Mouse (Mus musculus) forebrain, embryonic 16.5 days (tissue): ENCODE data around the gene Clock. TPM values are rescaled to one million over a fixed set of nuclear protein-coding genes. Genes with fewer than 3 reads are reported as not detected.

Experiments
- ATAC-seq: fragments of 200-750 bp; cut with Nextera tagmentation; 2 replicates; pipeline ENCODE4 v1.8.0; 2017; ENCODE audit warnings: mild to moderate bottlenecking, moderate library complexity
- H3K27ac ChIP-seq: fragments of 300-500 bp; sonication (generic); 2 replicates; pipeline ENCODE4 v1.5.1; 2014; ENCODE audit warnings: low read length, control low read depth
- H3K27me3 ChIP-seq: fragments of 300-500 bp; sonication (generic); replicated peaks from 2 replicates; pipeline ENCODE4 v1.6.1; 2014; ENCODE audit warnings: low read length; ENCODE audit not compliant: control insufficient read depth, insufficient read depth
- H3K36me3 ChIP-seq: fragments of 300-500 bp; sonication (generic); 2 replicates; pipeline ENCODE4 v1.6.1; 2014; ENCODE audit not compliant: control insufficient read depth, insufficient read depth
- H3K4me1 ChIP-seq: fragments of 300-500 bp; sonication (generic); replicated peaks from 2 replicates; pipeline ENCODE4 v1.6.1; 2014; ENCODE audit warnings: low read length; ENCODE audit not compliant: control insufficient read depth, insufficient read depth
- H3K4me2 ChIP-seq: fragments of 300-500 bp; sonication (generic); 2 replicates; pipeline ENCODE4 v1.6.1; 2014; ENCODE audit warnings: mild to moderate bottlenecking, low read length, control low read depth
- H3K4me3 ChIP-seq: fragments of 300-500 bp; sonication (generic); replicated peaks from 2 replicates; pipeline ENCODE4 v1.5.1; 2014; ENCODE audit warnings: mild to moderate bottlenecking, low read length, control low read depth
- H3K9ac ChIP-seq: fragments of 300-500 bp; sonication (generic); replicated peaks from 2 replicates; pipeline ENCODE4 v1.6.1; 2014; ENCODE audit warnings: low read depth, low read length, control low read depth
- H3K9me3 ChIP-seq: fragments of 300-500 bp; sonication (generic); 2 replicates; pipeline ENCODE4 v1.6.1; 2016; ENCODE audit warnings: low read length; ENCODE audit not compliant: control insufficient read depth
- WGBS: fragments of 180-500 bp; shearing (Covaris S2); extraction: QIAGEN DNeasy Blood & Tissue Kit; methylation state at CpG from one replicate; pipeline ENCODE4 v1.1.7; 2014; 5-methylcytosine and 5-hydroxymethylcytosine counted together
- polyA plus RNA-seq: library from polyadenylated mRNA; unstranded; fragments of >200 nt; fragmentation: Nextera tagmentation; extraction: Ambion mirVana; gene quantifications from 2 replicates; pipeline ENCODE4 v1.2.1, GENCODE M21; 2015

Clock gene
- polyA plus RNA-seq, 1 experiment from 2014 or later, result 16.7 TPM

GRCm38 (mm10) chr5:76325113-76325512 lies 20.5 kb upstream of the Clock start:
- WGBS, result 85% methylated on average over 4 of the region's 4 CpGs
- H3K27ac ChIP-seq, result no peak overlapping the region
- ATAC-seq, result no peak
- no peaks in the 10 kb centered on the region for H3K27me3 ChIP-seq
- no peak overlapping the region for H3K4me2 ChIP-seq
- H3K4me3 ChIP-seq, result no peak overlapping the region
- H3K9ac ChIP-seq, result no peak overlapping the region
- H3K9me3 ChIP-seq, result no peaks in the 10 kb centered on the region
- H3K36me3 ChIP-seq, result no peaks in the 10 kb centered on the region
- H3K4me1 ChIP-seq, result no peaks in the 10 kb centered on the region

- no peaks in the 10 kb centered on the region for H3K9me3 ChIP-seq
These were observed 16.9 kb upstream of the Clock start for GRCm38 (mm10) chr5:76321249-76322196.

GRCm38 (mm10) chr5:76308206-76308605 lies 3.6 kb upstream of the Clock start:
- 63% methylated on average over 2 of the region's 2 CpGs for WGBS
- ATAC-seq, result no peak
- no peak overlapping the region for H3K4me2 ChIP-seq

More at GRCm38 (mm10) chr5:76321249-76322196, 16.9 kb upstream of the Clock start:
- Histone ChIP-seq H3K4me3 (no peak overlapping the region), H3K9ac (no peak overlapping the region), H3K4me2 (no peak overlapping the region), H3K36me3 (no peaks in the 10 kb centered on the region), H3K4me1 (no peaks in the 10 kb centered on the region), H3K27me3 (no peaks in the 10 kb centered on the region), H3K27ac (no peak overlapping the region)
- ATAC-seq, result no peak
- WGBS, result 19% methylated on average over 11 of the region's 11 CpGs

GRCm38 (mm10) chr5:76306261-76306660 lies 1.7 kb upstream of the Clock start:
- Histone ChIP-seq H3K9ac (no peak overlapping the region), H3K4me3 (no peak overlapping the region), H3K36me3 (no peaks in the 10 kb centered on the region), H3K4me1 (peaks cover 12% of the 10 kb centered on the region), H3K9me3 (no peaks in the 10 kb centered on the region), H3K27ac (no peak overlapping the region), H3K4me2 (no peak overlapping the region), H3K27me3 (no peaks in the 10 kb centered on the region)
- no peak for ATAC-seq
- 70% methylated on average over 3 of the region's 3 CpGs for WGBS

More at GRCm38 (mm10) chr5:76308206-76308605, 3.6 kb upstream of the Clock start:
- no peaks in the 10 kb centered on the region for H3K36me3 ChIP-seq
- H3K27me3 ChIP-seq, result no peaks in the 10 kb centered on the region
- no peaks in the 10 kb centered on the region for H3K9me3 ChIP-seq
- H3K4me1 ChIP-seq, result peaks cover 11% of the 10 kb centered on the region
- H3K9ac ChIP-seq, result no peak overlapping the region
- no peak overlapping the region for H3K27ac ChIP-seq
- H3K4me3 ChIP-seq, result no peak overlapping the region

GRCm38 (mm10) chr5:76305616-76306015 lies 1.0 kb upstream of the Clock start:
- no peak for ATAC-seq
- H3K9ac ChIP-seq, result peak overlapping the region; percentile 15; the same call in 1 of the 2 replicates
- peak overlapping the region; percentile 80 for H3K4me2 ChIP-seq
- 3% methylated on average over 8 of the region's 8 CpGs for WGBS
- peak overlapping the region; percentile 70 for H3K4me3 ChIP-seq
- H3K27me3 ChIP-seq, result no peaks in the 10 kb centered on the region
- peaks cover 16% of the 10 kb centered on the region for H3K4me1 ChIP-seq
- H3K36me3 ChIP-seq, result no peaks in the 10 kb centered on the region
- H3K9me3 ChIP-seq, result no peaks in the 10 kb centered on the region
- H3K27ac ChIP-seq, result no peak overlapping the region

- Histone ChIP-seq H3K4me2 (peak overlapping the region; percentile 81), H3K9me3 (no peaks in the 10 kb centered on the region), H3K27me3 (no peaks in the 10 kb centered on the region), H3K36me3 (no peaks in the 10 kb centered on the region), H3K4me3 (peak overlapping the region; percentile 70), H3K4me1 (peaks cover 16% of the 10 kb centered on the region), H3K27ac (peak overlapping the region; percentile 98), H3K9ac (peak overlapping the region; percentile 96)
- under 1% methylated on average over 70 of the region's 100 CpGs for WGBS
- ATAC-seq, result peak; percentile 59
These were observed 694 bp downstream of the Clock start for GRCm38 (mm10) chr5:76303745-76304451.

- H3K36me3 ChIP-seq, result no peaks in the 10 kb centered on the region
- H3K4me3 ChIP-seq, result peak overlapping the region; percentile 70
- H3K4me1 ChIP-seq, result peaks cover 16% of the 10 kb centered on the region
- no peak for ATAC-seq
- peak overlapping the region; percentile 96 for H3K9ac ChIP-seq
- H3K4me2 ChIP-seq, result peak overlapping the region; percentile 81
- H3K27ac ChIP-seq, result peak overlapping the region; percentile 98
- WGBS, result under 1% methylated on average over 11 of the region's 11 CpGs
- no peaks in the 10 kb centered on the region for H3K27me3 ChIP-seq
- no peaks in the 10 kb centered on the region for H3K9me3 ChIP-seq
These were observed 1.2 kb downstream of the Clock start for GRCm38 (mm10) chr5:76303379-76303744.

- Histone ChIP-seq H3K4me3 (no peak overlapping the region), H3K27ac (no peak overlapping the region), H3K9me3 (no peaks in the 10 kb centered on the region), H3K36me3 (no peaks in the 10 kb centered on the region), H3K4me2 (no peak overlapping the region), H3K27me3 (no peaks in the 10 kb centered on the region), H3K9ac (no peak overlapping the region), H3K4me1 (peaks cover 16% of the 10 kb centered on the region)
- 70% methylated on average over 2 of the region's 2 CpGs for WGBS
- ATAC-seq, result no peak
These were observed 2.6 kb downstream of the Clock start for GRCm38 (mm10) chr5:76302009-76302408.

- Histone ChIP-seq H3K4me2 (no peak overlapping the region), H3K27ac (no peak overlapping the region), H3K4me1 (no peaks in the 10 kb centered on the region), H3K9me3 (no peaks in the 10 kb centered on the region), H3K36me3 (no peaks in the 10 kb centered on the region), H3K4me3 (no peak overlapping the region), H3K27me3 (no peaks in the 10 kb centered on the region), H3K9ac (no peak overlapping the region)
- ATAC-seq, result no peak
- 92% methylated on average over 8 of the region's 8 CpGs for WGBS
These were observed 15.3 kb downstream of the Clock start for GRCm38 (mm10) chr5:76289234-76289691.
